Mouse (Mus musculus): ENCODE results near the gene Card19. TPM values are rescaled to one million over a fixed set of nuclear protein-coding genes. Genes with fewer than 3 reads are reported as not detected.

Card19 gene
- polyA plus RNA-seq, 1 experiment from 2014 or later, result 23.1 TPM

DNA sequence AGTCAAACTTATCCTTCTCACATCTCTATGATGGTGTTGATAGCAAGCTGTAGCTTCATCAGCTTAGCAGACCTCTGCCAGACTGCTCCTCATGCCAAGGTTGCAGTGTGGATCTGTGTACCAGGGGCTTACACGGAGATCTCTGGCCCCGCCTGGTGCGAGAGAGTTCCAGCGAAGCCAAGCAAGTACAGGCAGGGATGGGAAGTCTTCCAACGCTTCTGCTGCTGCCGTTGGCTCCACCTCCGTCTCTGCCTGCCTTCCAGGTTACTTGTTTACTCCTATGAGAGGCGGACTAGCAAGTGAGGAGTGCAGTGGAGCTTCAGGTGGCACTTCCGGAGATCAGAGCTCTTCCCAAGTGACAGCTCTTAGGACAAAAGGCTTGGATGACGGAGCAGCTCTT, 8.5 kb upstream of the Card19 start:
- 21% methylated on average over 10 of the region's 10 CpGs for WGBS
- Histone ChIP-seq H3K4me1 (0 out of 2 replicates have a peak, but pooled peaks cover 4% of the 10 kb centered on the region), H3K27ac (replicated peaks) (no peak overlapping the region), H3K36me3 (no peaks in the 10 kb centered on the region), H3K9ac (replicated peaks) (no peak overlapping the region), H3K4me3 (no peak overlapping the region), H3K27me3 (0 out of 2 replicates have a peak, but pooled peaks cover 3% of the 10 kb centered on the region), H3K4me2 (replicated peaks) (no peak overlapping the region), H3K9me3 (no peaks in the 10 kb centered on the region)
- ATAC-seq (replicated peaks), result no peak; the same call in 1 of the 2 replicates

DNA sequence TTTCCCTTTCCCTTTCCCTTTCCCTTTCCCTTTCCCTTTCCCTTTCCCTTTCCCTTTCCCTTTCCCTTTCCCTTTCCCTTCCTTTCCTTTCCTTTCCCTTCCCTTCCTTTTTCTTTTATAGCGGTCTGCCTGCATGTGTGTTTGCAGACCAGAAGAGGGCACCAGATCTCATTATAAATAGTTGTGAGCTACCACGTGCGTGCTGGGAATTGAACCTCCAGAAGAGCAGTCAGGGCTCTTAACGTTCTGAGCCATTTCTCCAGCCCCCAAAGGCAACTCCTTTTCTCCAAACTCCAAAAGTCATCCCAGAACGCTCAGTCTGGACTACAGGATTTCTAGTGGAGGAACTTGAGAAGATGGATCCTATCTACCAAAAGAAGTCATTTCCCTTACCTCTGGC, 5.1 kb upstream of the Card19 start:
- no peak for ATAC-seq (replicated peaks)
- no peaks in the 10 kb centered on the region for H3K36me3 ChIP-seq
- H3K4me2 ChIP-seq (replicated peaks), result no peak overlapping the region
- 0 out of 2 replicates have a peak, but pooled peaks cover 3% of the 10 kb centered on the region for H3K27me3 ChIP-seq
- H3K27ac ChIP-seq (replicated peaks), result no peak overlapping the region
- H3K9me3 ChIP-seq, result no peaks in the 10 kb centered on the region
- no peak overlapping the region for H3K9ac ChIP-seq (replicated peaks)
- no peak overlapping the region for H3K4me3 ChIP-seq
- 32% methylated on average over 5 of the region's 5 CpGs for WGBS
- peaks cover 14% of the 10 kb centered on the region for H3K4me1 ChIP-seq

DNA sequence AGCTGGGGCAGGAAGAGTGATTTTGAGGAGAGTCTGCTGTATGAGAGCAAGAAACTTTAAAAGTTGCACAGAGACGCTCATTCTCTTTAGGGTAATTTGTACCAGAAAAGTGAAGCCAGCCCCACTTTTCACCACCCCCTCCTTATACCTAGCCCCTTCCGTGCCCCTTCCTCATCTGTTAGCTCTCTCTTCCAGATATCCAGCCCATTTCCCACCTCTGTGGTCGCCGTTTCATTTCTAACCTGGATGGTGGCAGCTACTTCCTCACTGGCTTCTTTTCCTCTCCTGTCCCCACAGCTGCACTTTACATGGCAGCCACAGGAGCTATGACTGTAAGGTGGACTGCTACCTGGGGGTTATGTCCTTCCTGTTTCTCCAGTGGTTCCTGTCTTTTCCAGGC, 3.5 kb upstream of the Card19 start:
- Histone ChIP-seq H3K4me1 (peaks cover 23% of the 10 kb centered on the region), H3K4me2 (replicated peaks) (no peak overlapping the region), H3K4me3 (no peak overlapping the region), H3K9ac (replicated peaks) (no peak overlapping the region), H3K27me3 (0 out of 2 replicates have a peak, but pooled peaks cover 3% of the 10 kb centered on the region), H3K36me3 (no peaks in the 10 kb centered on the region), H3K9me3 (no peaks in the 10 kb centered on the region), H3K27ac (replicated peaks) (no peak overlapping the region)
- ATAC-seq (replicated peaks), result no peak
- 74% methylated on average over 4 of the region's 4 CpGs for WGBS

DNA sequence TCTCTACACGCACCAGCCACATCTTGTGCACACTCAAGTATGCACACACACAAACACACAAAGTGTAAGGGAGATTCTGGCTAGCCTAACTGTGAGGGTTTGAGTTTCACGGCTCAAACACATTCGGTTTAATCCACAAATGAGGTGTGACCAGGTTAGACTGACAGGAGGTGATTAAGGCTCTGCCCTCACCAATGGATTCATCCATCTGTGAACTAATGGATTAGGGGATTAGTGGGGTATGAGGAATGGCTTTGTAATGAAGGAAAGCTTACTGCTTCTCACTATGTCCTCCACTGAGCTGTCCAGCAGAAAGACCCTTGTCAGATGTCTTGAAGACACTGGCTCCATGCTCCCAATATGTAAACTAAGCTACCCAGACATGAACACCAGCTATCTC, 2.8 kb upstream of the Card19 start:
- Histone ChIP-seq H3K27me3 (0 out of 2 replicates have a peak, but pooled peaks cover 3% of the 10 kb centered on the region), H3K9me3 (no peaks in the 10 kb centered on the region), H3K4me3 (no peak overlapping the region), H3K4me1 (peaks cover 28% of the 10 kb centered on the region), H3K4me2 (replicated peaks) (no peak overlapping the region), H3K27ac (replicated peaks) (no peak overlapping the region), H3K9ac (replicated peaks) (no peak overlapping the region), H3K36me3 (no peaks in the 10 kb centered on the region)
- ATAC-seq (replicated peaks), result no peak
- 6% methylated on average over 3 of the region's 3 CpGs for WGBS

DNA sequence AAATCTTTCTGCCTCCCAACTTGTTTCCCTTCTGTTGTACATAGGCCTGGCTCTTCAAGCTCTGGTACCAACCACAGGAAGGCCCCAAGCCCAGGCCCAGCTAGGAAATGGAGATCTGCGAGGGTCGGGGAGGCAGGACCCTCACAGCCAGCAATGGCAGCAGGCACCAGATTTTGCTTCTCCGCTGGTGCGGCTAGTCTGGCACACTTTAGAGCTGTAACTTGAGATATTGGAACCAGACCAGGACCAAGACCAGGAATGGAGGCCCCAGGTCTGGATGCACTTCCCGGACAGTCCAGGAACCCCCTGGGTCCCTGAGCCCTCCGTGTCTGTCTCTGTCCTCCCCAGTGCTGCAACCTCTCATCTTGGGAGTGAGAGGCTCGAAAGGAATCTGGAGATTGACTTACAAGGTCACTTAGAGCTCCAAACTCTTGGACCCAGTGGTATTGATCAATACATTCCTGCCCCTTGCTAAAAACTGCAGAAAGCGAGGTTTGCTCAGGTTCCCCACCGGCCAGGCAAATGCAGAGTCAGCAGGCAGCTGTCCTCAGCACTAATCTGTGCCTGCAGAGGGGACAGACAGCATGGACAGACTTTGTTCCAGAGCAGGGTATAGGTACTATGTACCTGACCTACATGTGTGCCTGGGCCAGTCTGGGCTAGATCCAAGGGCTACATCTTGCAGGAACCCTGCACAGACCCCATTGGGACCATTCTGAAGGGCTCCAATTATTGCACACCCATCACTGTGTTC, 1.1 kb upstream of the Card19 start:
- Histone ChIP-seq H3K27ac (replicated peaks) (no peak overlapping the region), H3K36me3 (no peaks in the 10 kb centered on the region), H3K27me3 (0 out of 2 replicates have a peak, but pooled peaks cover 3% of the 10 kb centered on the region), H3K9me3 (no peaks in the 10 kb centered on the region), H3K4me3 (no peak overlapping the region), H3K4me2 (replicated peaks) (no peak overlapping the region), H3K9ac (replicated peaks) (no peak overlapping the region), H3K4me1 (peaks cover 39% of the 10 kb centered on the region)
- ATAC-seq (replicated peaks), result no peak
- 55% methylated on average over 9 of the region's 9 CpGs for WGBS

DNA sequence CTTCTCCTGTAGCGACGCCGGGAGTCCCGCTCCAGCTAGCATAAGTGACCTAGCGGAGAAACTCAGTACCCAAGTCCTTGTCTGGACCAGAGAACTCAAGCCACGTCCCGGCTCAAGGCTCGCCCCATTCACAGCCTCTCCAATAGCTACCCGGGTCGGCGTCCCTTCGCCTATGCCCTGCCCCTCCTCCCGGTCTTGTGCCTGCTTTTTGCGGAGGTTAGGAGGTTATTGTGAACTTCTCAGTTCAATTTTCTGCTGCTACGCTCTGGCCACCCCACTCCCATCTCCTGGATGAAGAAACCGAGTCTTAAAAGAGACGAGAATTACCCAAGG, 349 bp upstream of the Card19 start:
- WGBS, result 3% methylated on average over 17 of the region's 17 CpGs
- Histone ChIP-seq H3K4me1 (peaks cover 44% of the 10 kb centered on the region), H3K4me3 (peak overlapping the region; percentile 90), H3K27me3 (0 out of 2 replicates have a peak, but pooled peaks cover 3% of the 10 kb centered on the region), H3K36me3 (no peaks in the 10 kb centered on the region), H3K27ac (replicated peaks) (no peak overlapping the region), H3K4me2 (replicated peaks) (peak overlapping the region; percentile 96), H3K9me3 (no peaks in the 10 kb centered on the region), H3K9ac (replicated peaks) (peak overlapping the region; percentile 68)
- no peak; the same call in 1 of the 2 replicates for ATAC-seq (replicated peaks)

DNA sequence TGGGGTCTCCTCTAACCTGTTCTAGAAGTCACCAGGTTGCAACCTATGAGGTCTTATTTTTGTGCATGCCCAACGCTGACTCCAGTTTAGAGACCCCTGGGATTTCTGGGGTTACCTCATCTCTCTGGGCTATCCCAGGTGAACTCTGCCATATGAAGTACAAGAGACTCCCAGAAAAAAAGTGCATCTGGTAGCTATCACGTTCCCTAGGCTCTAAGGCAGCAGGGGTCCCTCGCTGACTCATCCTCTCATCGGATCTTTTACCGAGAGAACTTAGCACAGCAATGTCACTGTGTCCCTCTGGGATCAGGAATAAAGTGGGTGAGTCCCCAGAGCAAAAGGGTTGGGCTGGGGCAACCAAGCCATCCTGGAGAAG, 721 bp downstream of the Card19 start:
- no peaks in the 10 kb centered on the region for H3K27me3 ChIP-seq
- WGBS, result 9% methylated on average over 5 of the region's 5 CpGs
- H3K4me3 ChIP-seq, result peak overlapping the region; percentile 90
- H3K4me2 ChIP-seq (replicated peaks), result peak overlapping the region; percentile 96
- H3K36me3 ChIP-seq, result no peaks in the 10 kb centered on the region
- H3K9ac ChIP-seq (replicated peaks), result peak overlapping the region; percentile 68
- ATAC-seq (replicated peaks), result peak; percentile 6
- H3K27ac ChIP-seq (replicated peaks), result peak overlapping the region; percentile 25; the same call in 1 of the 2 replicates
- peaks cover 44% of the 10 kb centered on the region for H3K4me1 ChIP-seq
- no peaks in the 10 kb centered on the region for H3K9me3 ChIP-seq

DNA sequence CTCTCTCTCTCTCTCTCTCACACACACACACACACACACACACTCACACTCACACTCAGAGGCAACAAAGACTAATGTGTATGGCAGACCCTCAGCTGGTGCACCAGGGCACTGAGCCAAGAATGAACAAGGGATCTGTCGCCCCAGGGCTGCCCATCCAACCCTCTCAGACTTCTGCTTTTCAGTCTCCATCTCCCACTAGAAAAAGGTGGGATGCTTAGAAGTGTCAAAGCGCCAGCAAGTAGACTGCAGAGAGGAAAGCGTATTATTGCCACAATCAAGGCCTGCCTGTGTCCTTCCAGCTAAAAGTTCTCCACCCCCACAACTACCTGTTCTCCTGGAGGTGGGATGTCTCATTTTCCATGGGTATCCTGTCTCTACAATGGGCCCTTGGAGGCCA, 1.4 kb downstream of the Card19 start:
- ATAC-seq (replicated peaks), result no peak
- no peaks in the 10 kb centered on the region for H3K9me3 ChIP-seq
- no peak overlapping the region for H3K9ac ChIP-seq (replicated peaks)
- H3K4me1 ChIP-seq, result peaks cover 44% of the 10 kb centered on the region
- no peaks in the 10 kb centered on the region for H3K36me3 ChIP-seq
- no peak overlapping the region for H3K27ac ChIP-seq (replicated peaks)
- WGBS, result 53% methylated on average over 3 of the region's 3 CpGs
- peak overlapping the region; percentile 90; the same call in 1 of the 2 replicates for H3K4me3 ChIP-seq
- H3K27me3 ChIP-seq, result no peaks in the 10 kb centered on the region
- H3K4me2 ChIP-seq (replicated peaks), result peak overlapping the region; percentile 96; the same call in 1 of the 2 replicates

DNA sequence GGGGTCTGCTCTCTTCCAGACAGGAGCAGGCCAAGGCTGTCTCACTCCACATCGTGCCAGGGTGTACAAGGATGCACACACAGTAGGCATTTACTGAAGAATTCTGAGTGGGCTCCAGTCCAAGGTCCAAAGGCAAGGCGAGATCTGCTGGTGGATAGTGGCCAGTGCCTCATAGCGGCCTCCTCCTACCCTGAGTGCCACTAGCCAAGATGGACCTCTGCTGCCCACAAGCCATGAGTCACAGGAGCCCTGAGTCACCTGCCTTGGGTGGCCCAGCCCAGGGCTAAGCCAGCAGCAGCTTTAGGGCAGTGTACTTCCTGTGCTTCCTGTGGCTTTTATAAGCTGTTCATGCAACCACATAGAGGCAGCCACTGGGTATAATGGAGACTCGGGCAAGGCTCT, 2.3 kb downstream of the Card19 start:
- Histone ChIP-seq H3K9me3 (no peaks in the 10 kb centered on the region), H3K4me1 (peaks cover 44% of the 10 kb centered on the region), H3K27me3 (no peaks in the 10 kb centered on the region), H3K4me2 (replicated peaks) (no peak overlapping the region), H3K27ac (replicated peaks) (peak overlapping the region; percentile 65), H3K9ac (replicated peaks) (no peak overlapping the region), H3K4me3 (no peak overlapping the region), H3K36me3 (no peaks in the 10 kb centered on the region)
- ATAC-seq (replicated peaks), result no peak
- 43% methylated on average over 4 of the region's 4 CpGs for WGBS

DNA sequence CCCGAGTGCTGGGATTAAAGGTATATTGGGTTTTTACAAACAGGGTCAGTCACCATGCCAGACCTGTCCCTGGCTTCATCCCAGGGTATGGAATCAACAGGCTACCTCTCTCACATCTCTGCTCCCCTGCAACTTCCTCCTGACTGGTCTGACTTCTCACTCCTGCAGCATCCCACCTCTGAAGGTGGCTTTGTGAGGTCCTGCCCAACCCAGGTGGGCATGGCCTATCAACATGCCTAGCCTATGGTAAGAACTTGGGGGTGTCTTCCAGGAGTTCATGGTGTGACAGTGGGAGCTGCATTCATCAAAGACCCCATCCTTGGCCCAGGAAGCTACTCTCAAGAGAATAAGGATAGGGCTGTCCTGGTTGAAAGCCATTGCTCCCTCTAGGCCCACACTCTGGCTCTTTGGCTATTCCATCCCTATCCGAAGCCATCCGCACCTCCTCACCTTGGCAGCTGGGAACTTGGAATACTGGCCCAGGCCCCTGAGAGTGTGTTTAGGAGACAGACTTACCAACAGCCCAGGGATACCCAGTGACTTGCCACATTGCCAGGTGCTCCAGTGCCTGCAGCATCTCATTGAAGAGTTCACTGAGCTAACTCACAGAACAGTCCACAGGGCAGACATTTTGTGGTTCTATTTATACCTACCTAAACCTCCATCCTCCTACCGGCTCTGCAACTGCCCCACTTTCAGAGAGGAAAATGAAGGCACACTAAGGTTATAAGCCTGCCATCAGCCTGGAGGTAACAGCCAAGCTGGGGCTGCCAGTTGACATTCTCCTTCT, 2.9 kb downstream of the Card19 start:
- no peak overlapping the region for H3K4me2 ChIP-seq (replicated peaks)
- no peaks in the 10 kb centered on the region for H3K9me3 ChIP-seq
- H3K4me1 ChIP-seq, result peaks cover 44% of the 10 kb centered on the region
- no peak overlapping the region for H3K9ac ChIP-seq (replicated peaks)
- WGBS, result 75% methylated on average over 4 of the region's 4 CpGs
- H3K27ac ChIP-seq (replicated peaks), result peak overlapping the region; percentile 65
- no peak overlapping the region for H3K4me3 ChIP-seq
- no peaks in the 10 kb centered on the region for H3K27me3 ChIP-seq
- no peak for ATAC-seq (replicated peaks)
- no peaks in the 10 kb centered on the region for H3K36me3 ChIP-seq

DNA sequence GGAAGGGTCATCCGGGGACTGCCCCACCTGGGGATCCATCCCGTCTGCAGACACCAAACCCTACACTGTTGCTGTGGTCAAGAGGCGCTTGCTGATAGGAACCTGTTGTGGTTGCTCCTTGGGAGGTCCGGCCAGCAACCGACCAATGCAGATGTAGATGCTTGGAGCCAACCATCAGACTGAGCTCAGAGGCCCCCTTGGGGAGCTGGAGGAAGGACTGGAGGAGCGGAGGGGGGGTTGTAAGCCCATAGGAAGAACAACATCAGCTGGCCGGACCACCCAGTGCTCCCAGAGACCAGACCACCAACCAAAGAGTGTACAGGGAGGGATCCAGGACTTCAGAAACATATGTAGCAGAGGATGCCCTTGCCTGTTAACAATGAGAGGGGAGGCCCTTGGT, 6.5 kb downstream of the Card19 start:
- Histone ChIP-seq H3K9me3 (no peaks in the 10 kb centered on the region), H3K36me3 (no peaks in the 10 kb centered on the region), H3K27ac (replicated peaks) (no peak overlapping the region), H3K27me3 (no peaks in the 10 kb centered on the region), H3K4me3 (no peak overlapping the region), H3K4me2 (replicated peaks) (no peak overlapping the region), H3K9ac (replicated peaks) (no peak overlapping the region), H3K4me1 (peaks cover 27% of the 10 kb centered on the region)
- ATAC-seq (replicated peaks), result no peak
- 73% methylated on average over 7 of the region's 7 CpGs for WGBS

DNA sequence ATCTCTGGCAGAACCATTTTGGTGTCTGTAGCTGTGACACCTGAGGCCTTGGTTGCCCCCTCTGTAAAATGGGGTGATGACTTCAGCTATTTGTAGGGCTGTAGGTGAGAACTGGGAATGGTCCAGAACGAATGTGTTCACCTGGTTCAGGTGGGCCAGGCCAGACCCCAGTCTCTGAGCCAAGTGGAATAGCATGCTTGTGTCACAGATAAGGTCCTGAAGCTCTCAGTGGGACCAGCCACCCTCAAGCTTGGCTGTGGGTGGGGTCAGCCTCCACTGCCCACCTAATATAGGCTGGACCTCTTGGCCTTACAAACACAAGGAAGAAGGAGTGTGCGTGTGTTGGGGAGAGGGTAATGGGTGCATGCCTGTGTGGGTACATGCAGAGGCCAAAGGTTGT, 9.5 kb downstream of the Card19 start:
- Histone ChIP-seq H3K4me3 (no peak overlapping the region), H3K27me3 (no peaks in the 10 kb centered on the region), H3K9me3 (no peaks in the 10 kb centered on the region), H3K4me2 (replicated peaks) (no peak overlapping the region), H3K27ac (replicated peaks) (no peak overlapping the region), H3K36me3 (no peaks in the 10 kb centered on the region), H3K9ac (replicated peaks) (no peak overlapping the region), H3K4me1 (peaks cover 5% of the 10 kb centered on the region; the same call in 1 of the 2 replicates)
- WGBS, result 100% methylated on average over 2 of the region's 2 CpGs
- no peak for ATAC-seq (replicated peaks)
